Mouse (Mus musculus): ENCODE measurements around the gene Hs3st1. TPM values are rescaled to one million over a fixed set of nuclear protein-coding genes. Genes with fewer than 3 reads are reported as not detected.

Gene Hs3st1
- polyA plus RNA-seq, 1 experiment from 2014 or later = 14.9 TPM

DNA sequence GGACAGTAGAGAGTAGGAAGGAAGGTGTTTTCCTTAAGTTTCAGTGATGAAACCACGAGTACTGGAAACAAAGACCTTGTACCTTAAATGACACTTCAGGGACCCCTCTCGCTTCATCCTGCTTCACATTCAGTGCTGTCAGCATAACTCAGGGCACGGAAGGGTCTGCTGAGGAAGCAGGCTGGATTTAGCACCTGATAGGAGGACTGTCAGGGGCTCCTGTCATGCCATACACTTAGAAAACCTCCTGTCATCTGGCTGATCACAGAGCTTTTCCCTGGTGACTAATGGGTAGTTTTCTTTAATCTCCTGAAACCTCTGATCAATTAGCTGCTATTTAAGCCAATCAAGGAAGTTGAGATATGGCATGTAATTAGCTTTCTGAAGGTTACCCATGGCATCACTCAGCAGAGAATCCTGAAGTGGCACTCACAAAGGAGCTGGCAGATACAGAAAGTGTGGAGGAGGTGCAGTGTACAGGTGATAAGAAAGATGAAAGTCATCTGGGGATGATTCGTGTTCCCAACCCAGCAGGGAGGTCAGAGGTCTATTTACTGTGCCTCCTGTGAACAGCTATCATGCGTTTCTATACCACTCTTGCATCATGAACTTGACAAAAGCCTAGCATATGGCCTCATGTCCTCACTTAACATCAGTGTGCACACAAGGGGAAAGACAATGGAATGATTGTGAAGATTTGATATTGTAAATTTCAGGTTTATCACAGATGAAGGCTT is 22.1 kb downstream of the Hs3st1 start:
- no peak overlapping the region for H3K4me3 ChIP-seq (replicated peaks)
- H3K9me3 ChIP-seq = no peaks in the 10 kb centered on the region
- H3K4me1 ChIP-seq = no peaks in the 10 kb centered on the region
- H3K9ac ChIP-seq = no peak overlapping the region
- no peak overlapping the region for H3K27ac ChIP-seq
- WGBS = 69% methylated on average over 5 of the region's 5 CpGs
- no peaks in the 10 kb centered on the region for H3K36me3 ChIP-seq (replicated peaks)
- no peak overlapping the region for H3K4me2 ChIP-seq
- no peak for ATAC-seq (ENCODE audit: low FRiP score)
- H3K27me3 ChIP-seq = no peaks in the 10 kb centered on the region

DNA sequence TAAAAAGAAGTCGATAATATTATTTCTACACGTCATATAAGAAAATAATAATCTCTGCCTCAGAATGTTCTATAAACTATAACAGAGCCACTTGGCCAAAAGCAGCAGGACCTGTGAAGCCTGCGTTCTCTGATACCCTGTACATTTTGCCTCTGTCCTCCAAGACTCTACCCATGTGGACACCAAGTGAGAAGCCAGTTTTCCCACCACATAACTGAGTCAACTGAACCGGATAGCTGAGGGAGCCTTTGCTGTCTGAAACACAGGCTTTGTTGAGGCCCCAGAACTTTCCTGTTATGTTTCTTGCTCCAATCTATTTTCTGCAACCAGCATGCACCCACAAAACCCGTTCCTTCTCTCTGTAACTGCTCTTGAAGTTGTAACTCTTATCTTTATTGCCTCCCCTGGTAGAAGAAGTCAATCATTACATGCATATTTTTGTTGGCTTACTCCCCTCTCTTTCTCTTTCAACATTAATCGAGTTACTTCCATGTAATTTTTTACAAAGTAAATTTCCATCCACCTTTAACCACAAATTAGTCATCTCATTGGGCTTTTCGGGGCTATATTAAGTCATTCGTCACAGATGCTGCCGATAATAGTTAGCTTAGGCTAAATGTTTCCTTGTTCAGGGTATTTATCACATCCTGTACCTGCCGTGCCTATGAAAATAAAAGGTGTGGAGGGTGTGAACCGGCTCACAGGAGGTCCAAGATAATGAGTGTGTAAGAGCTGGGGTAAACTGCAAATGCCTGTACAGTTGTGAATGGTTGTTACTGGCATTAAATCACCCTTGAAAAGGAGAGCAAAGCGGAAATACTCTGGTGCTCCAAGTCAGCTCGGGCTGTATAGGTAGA is 39.4 kb downstream of the Hs3st1 start:
- 89% methylated on average over 13 of the region's 13 CpGs for WGBS
- no peak for ATAC-seq (ENCODE audit: low FRiP score)
- H3K27me3 ChIP-seq = no peaks in the 10 kb centered on the region
- H3K4me2 ChIP-seq = no peak overlapping the region
- no peak overlapping the region for H3K4me3 ChIP-seq (replicated peaks)
- no peak overlapping the region for H3K9ac ChIP-seq
- H3K27ac ChIP-seq = no peak overlapping the region
- H3K36me3 ChIP-seq (replicated peaks) = no peaks in the 10 kb centered on the region
- no peaks in the 10 kb centered on the region for H3K9me3 ChIP-seq
- no peaks in the 10 kb centered on the region for H3K4me1 ChIP-seq

GRCm38 (mm10) chr5:39715193-39715592 is 40.1 kb downstream of the Hs3st1 start:
- H3K9ac ChIP-seq = no peak overlapping the region
- H3K9me3 ChIP-seq = no peaks in the 10 kb centered on the region
- H3K4me3 ChIP-seq (replicated peaks) = no peak overlapping the region
- H3K4me2 ChIP-seq = no peak overlapping the region
- ATAC-seq (ENCODE audit: low FRiP score) = no peak
- no peaks in the 10 kb centered on the region for H3K27me3 ChIP-seq
- H3K27ac ChIP-seq = no peak overlapping the region
- 91% methylated on average over 5 of the region's 5 CpGs for WGBS
- H3K4me1 ChIP-seq = no peaks in the 10 kb centered on the region
- no peaks in the 10 kb centered on the region for H3K36me3 ChIP-seq (replicated peaks)

GRCm38 (mm10) chr5:39705539-39705938 is 49.7 kb downstream of the Hs3st1 start:
- Histone ChIP-seq H3K36me3 (replicated peaks) (no peaks in the 10 kb centered on the region), H3K27ac (no peak overlapping the region), H3K4me3 (replicated peaks) (no peak overlapping the region), H3K9ac (no peak overlapping the region), H3K4me1 (no peaks in the 10 kb centered on the region), H3K27me3 (no peaks in the 10 kb centered on the region), H3K9me3 (no peaks in the 10 kb centered on the region), H3K4me2 (no peak overlapping the region)
- ATAC-seq (ENCODE audit: low FRiP score) = no peak
- 83% methylated on average over 3 of the region's 3 CpGs for WGBS

GRCm38 (mm10) chr5:39660826-39661225 is 94.4 kb downstream of the Hs3st1 start:
- WGBS = 98% methylated on average over 4 of the region's 4 CpGs
- Histone ChIP-seq H3K27ac (no peak overlapping the region), H3K4me1 (peaks cover 4% of the 10 kb centered on the region; the same call in 1 of the 2 replicates), H3K36me3 (replicated peaks) (no peaks in the 10 kb centered on the region), H3K9ac (no peak overlapping the region), H3K9me3 (no peaks in the 10 kb centered on the region), H3K4me3 (replicated peaks) (no peak overlapping the region), H3K27me3 (no peaks in the 10 kb centered on the region), H3K4me2 (no peak overlapping the region)
- no peak for ATAC-seq (ENCODE audit: low FRiP score)

DNA sequence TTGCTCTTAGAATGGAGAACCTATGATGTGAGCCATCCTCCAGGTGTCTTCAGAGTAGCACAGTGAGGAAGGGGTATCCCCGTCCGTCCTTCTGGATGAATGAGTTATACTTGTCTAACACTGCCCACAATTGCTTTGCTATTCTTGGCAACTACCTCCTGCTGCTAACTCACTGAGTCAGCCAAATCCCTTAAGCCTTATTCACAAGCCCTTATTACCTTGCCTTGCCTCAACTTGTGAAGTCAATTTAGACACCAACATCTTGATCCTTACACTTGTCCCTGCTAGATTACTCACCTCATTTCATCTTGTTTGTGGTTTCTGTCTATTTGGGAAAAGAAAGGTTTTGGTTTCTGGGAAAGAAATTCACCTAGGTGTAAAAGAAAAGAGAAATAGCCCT is 95.9 kb downstream of the Hs3st1 start:
- no peaks in the 10 kb centered on the region for H3K36me3 ChIP-seq (replicated peaks)
- no peaks in the 10 kb centered on the region for H3K9me3 ChIP-seq
- H3K9ac ChIP-seq = no peak overlapping the region
- H3K4me1 ChIP-seq = peaks cover 4% of the 10 kb centered on the region; the same call in 1 of the 2 replicates
- no peak overlapping the region for H3K4me2 ChIP-seq
- no peak overlapping the region for H3K27ac ChIP-seq
- WGBS = 35% methylated on average over 2 of the region's 2 CpGs
- ATAC-seq (ENCODE audit: low FRiP score) = no peak
- no peaks in the 10 kb centered on the region for H3K27me3 ChIP-seq
- H3K4me3 ChIP-seq (replicated peaks) = no peak overlapping the region

GRCm38 (mm10) chr5:39644827-39645380 is 110.4 kb downstream of the Hs3st1 start:
- no peak overlapping the region for H3K27ac ChIP-seq
- H3K9ac ChIP-seq = peak overlapping the region; percentile 58
- H3K27me3 ChIP-seq = peaks cover 25% of the 10 kb centered on the region
- peak overlapping the region; percentile 67 for H3K4me3 ChIP-seq (replicated peaks)
- no peaks in the 10 kb centered on the region for H3K9me3 ChIP-seq
- no peaks in the 10 kb centered on the region for H3K36me3 ChIP-seq (replicated peaks)
- peak overlapping the region; percentile 93 for H3K4me2 ChIP-seq
- H3K4me1 ChIP-seq = peaks cover 12% of the 10 kb centered on the region; the same call in 1 of the 2 replicates
- peak; percentile 75 for ATAC-seq (ENCODE audit: low FRiP score)
- WGBS = under 1% methylated on average over 28 of the region's 28 CpGs

DNA sequence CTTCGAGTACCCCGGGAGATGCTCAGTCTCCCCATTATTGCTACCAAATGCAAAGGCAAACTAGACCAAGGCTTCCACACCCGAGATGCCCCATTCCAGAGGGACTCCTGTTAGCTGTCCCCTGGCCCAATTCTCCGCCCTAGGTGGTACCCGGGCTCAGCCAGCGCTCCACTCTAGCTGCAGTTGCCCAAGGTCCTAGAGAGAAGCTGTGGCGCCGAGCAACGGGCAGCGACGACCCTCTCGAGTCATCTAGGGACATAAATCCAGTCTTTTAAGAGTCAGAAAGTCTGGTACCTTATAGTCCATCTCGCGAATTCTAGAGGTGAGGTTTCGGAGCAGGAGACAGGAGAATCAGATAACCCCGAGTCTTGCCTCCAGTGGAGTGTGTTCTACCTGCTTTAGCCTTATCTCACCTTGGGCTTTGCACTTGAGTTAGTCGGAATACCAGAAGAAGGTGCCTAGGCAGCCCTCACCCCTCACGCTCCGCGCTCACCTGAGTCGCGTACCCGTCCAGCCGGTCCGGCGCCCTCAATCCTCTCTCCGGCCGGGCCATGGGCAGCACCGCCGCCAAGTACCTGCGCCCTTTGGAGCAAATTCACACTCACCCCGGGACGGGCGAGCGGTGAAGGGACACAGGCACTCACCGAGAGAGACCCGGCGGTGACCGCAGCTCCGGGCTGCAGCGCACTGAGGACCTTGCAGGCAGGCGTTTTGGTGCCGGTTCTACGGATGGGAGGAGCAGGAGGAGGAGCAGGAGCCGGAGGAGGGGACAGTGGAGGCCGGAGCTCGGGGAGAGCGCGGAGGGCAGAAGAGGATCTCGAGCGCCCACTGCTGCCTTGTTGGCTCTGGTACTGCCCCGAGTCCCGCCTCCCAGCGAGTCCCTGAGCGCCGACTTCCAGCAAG is 111.1 kb downstream of the Hs3st1 start:
- peaks cover 25% of the 10 kb centered on the region for H3K27me3 ChIP-seq
- peak overlapping the region; percentile 70 for H3K9ac ChIP-seq
- H3K4me2 ChIP-seq = peak overlapping the region; percentile 93
- H3K36me3 ChIP-seq (replicated peaks) = no peaks in the 10 kb centered on the region
- H3K4me3 ChIP-seq (replicated peaks) = peak overlapping the region; percentile 67
- H3K27ac ChIP-seq = no peak overlapping the region
- no peaks in the 10 kb centered on the region for H3K9me3 ChIP-seq
- ATAC-seq (ENCODE audit: low FRiP score) = peak; percentile 97
- H3K4me1 ChIP-seq = peaks cover 12% of the 10 kb centered on the region; the same call in 1 of the 2 replicates
- under 1% methylated on average over 56 of the region's 56 CpGs for WGBS

GRCm38 (mm10) chr5:39643260-39643923 is 111.9 kb downstream of the Hs3st1 start:
- H3K9me3 ChIP-seq = no peaks in the 10 kb centered on the region
- H3K36me3 ChIP-seq (replicated peaks) = no peaks in the 10 kb centered on the region
- peaks cover 25% of the 10 kb centered on the region for H3K27me3 ChIP-seq
- peaks cover 12% of the 10 kb centered on the region; the same call in 1 of the 2 replicates for H3K4me1 ChIP-seq
- H3K27ac ChIP-seq = no peak overlapping the region
- peak overlapping the region; percentile 70 for H3K9ac ChIP-seq
- ATAC-seq (ENCODE audit: low FRiP score) = no peak
- WGBS = 3% methylated on average over 22 of the region's 22 CpGs
- peak overlapping the region; percentile 93 for H3K4me2 ChIP-seq
- peak overlapping the region; percentile 67 for H3K4me3 ChIP-seq (replicated peaks)

DNA sequence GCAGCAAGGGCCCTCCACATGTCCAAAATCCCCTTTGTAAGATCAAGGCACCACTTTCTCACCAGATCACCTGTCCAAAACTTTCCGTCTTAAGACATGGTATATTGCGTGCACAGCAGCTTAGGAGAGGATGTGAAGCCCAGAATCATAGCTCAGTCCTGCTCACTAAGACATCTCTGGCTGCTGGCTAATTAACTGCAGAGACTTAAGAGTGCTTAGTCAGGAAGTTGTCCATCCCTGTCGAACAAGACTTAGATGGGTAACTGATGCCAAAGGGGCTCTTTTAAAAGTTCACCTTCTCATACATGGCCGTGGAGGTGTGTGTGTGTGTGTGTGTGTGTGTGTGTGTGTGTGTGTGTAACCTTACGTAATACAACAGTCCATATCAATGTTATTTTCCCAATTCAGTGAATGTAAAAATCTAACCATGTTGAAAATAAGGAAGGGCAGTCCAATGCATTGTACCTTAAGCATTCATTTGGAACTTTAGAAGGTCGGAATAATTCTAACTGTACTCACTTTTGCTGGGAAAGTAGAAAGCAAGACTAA is 113.0 kb downstream of the Hs3st1 start:
- ATAC-seq (ENCODE audit: low FRiP score) = no peak
- peaks cover 25% of the 10 kb centered on the region for H3K27me3 ChIP-seq
- H3K36me3 ChIP-seq (replicated peaks) = no peaks in the 10 kb centered on the region
- peaks cover 12% of the 10 kb centered on the region; the same call in 1 of the 2 replicates for H3K4me1 ChIP-seq
- no peaks in the 10 kb centered on the region for H3K9me3 ChIP-seq
- no peak overlapping the region for H3K4me3 ChIP-seq (replicated peaks)
- 75% methylated on average over 6 of the region's 6 CpGs for WGBS
- no peak overlapping the region for H3K27ac ChIP-seq
- no peak overlapping the region for H3K9ac ChIP-seq
- H3K4me2 ChIP-seq = peak overlapping the region; percentile 5; the same call in 1 of the 2 replicates
